Mouse (Mus musculus): ENCODE data around the gene Tradd. TPM values are rescaled to one million over a fixed set of nuclear protein-coding genes. Genes with fewer than 3 reads are reported as not detected.
"Not testable (repeated sequence)": the region's sequence is repeated elsewhere in the genome, so short reads cannot be mapped to it uniquely, and the experiment has no call there.

The Tradd gene
- total and polyA plus RNA-seq, 3 experiments = 12.5 to 30.0 (median 20.8) TPM

GRCm38 (mm10) chr8:105241016-105241415 lies 23.4 kb downstream of the Tradd start:
- Histone ChIP-seq H3K9me3 (replicated peaks) (no peaks in the 10 kb centered on the region), H3K36me3 (replicated peaks) (peaks cover 85% of the 10 kb centered on the region), H3K27me3 (ENCODE audit: insufficient read depth, low read length) (no peaks in the 10 kb centered on the region), H3K4me3 (ENCODE audit: low read depth, low read length) (no peak overlapping the region), H3K4me1 (ENCODE audit: insufficient read depth, low read depth, low read length) (peaks cover 12% of the 10 kb centered on the region)
- TF ChIP-seq POLR2AphosphoS5 (IDR thresholded peaks at IDR 0.05; ENCODE audit: insufficient replicate concordance, low read depth, low read length) = no peak
- TF ChIP-seq GATA1 (IDR thresholded peaks at IDR 0.05; ENCODE audit: borderline replicate concordance, low read length) = no peak
- TF ChIP-seq TAL1 (conservative IDR thresholded peaks at IDR 0.05; ENCODE audit: low read depth, low read length) = no peak
- TF ChIP-seq GATA2 (IDR thresholded peaks at IDR 0.05; ENCODE audit: borderline replicate concordance, low read depth, low read length) = no peak
- no peak for TF ChIP-seq CTCF (IDR thresholded peaks at IDR 0.05; ENCODE audit: low read depth, low read length)
- ATAC-seq (ENCODE audit: extremely low read depth, insufficient number of reproducible peaks, low FRiP score, poor library complexity, severe bottlenecking) (no peak), DNase-seq (ENCODE audit: low spot score) (no peak)

GRCm38 (mm10) chr8:105237442-105238142 lies 26.8 kb downstream of the Tradd start:
- no peak; the same call in 1 of the 2 replicates for ATAC-seq (ENCODE audit: extremely low read depth, insufficient number of reproducible peaks, low FRiP score, poor library complexity, severe bottlenecking)
- no peak for TF ChIP-seq TAL1 (conservative IDR thresholded peaks at IDR 0.05; ENCODE audit: low read depth, low read length)
- no peak for TF ChIP-seq POLR2AphosphoS5 (IDR thresholded peaks at IDR 0.05; ENCODE audit: insufficient replicate concordance, low read depth, low read length)
- TF ChIP-seq CTCF (IDR thresholded peaks at IDR 0.05; ENCODE audit: low read depth, low read length) = no peak
- TF ChIP-seq GATA1 (IDR thresholded peaks at IDR 0.05; ENCODE audit: borderline replicate concordance, low read length) = no peak
- TF ChIP-seq GATA2 (IDR thresholded peaks at IDR 0.05; ENCODE audit: borderline replicate concordance, low read depth, low read length) = no peak

GRCm38 (mm10) chr8:105235206-105235605 lies 29.2 kb downstream of the Tradd start:
- DNase-seq (ENCODE audit: low spot score) = no peak

More at GRCm38 (mm10) chr8:105237442-105238142, 26.8 kb downstream of the Tradd start:
- Histone ChIP-seq H3K4me3 (ENCODE audit: low read depth, low read length) (no peak overlapping the region; the same call in 1 of the 2 replicates), H3K36me3 (replicated peaks) (peaks cover 87% of the 10 kb centered on the region), H3K9me3 (replicated peaks) (no peaks in the 10 kb centered on the region), H3K4me1 (ENCODE audit: insufficient read depth, low read depth, low read length) (peaks cover 21% of the 10 kb centered on the region), H3K27me3 (ENCODE audit: insufficient read depth, low read length) (no peaks in the 10 kb centered on the region)
- no peak for DNase-seq (ENCODE audit: low spot score)

GRCm38 (mm10) chr8:105233126-105233935 lies 31.1 kb downstream of the Tradd start:
- no peak overlapping the region for H3K4me3 ChIP-seq (ENCODE audit: low read depth, low read length)
- H3K9me3 ChIP-seq (replicated peaks) = no peaks in the 10 kb centered on the region
- H3K4me1 ChIP-seq (ENCODE audit: insufficient read depth, low read depth, low read length) = peaks cover 38% of the 10 kb centered on the region
- no peak for DNase-seq (ENCODE audit: low spot score)
- no peak for ATAC-seq (ENCODE audit: extremely low read depth, insufficient number of reproducible peaks, low FRiP score, poor library complexity, severe bottlenecking)
- H3K36me3 ChIP-seq (replicated peaks) = peaks cover 82% of the 10 kb centered on the region
- TF ChIP-seq TAL1 (conservative IDR thresholded peaks at IDR 0.05; ENCODE audit: low read depth, low read length) = no peak
- no peak for TF ChIP-seq GATA1 (IDR thresholded peaks at IDR 0.05; ENCODE audit: borderline replicate concordance, low read length)
- no peak for TF ChIP-seq CTCF (IDR thresholded peaks at IDR 0.05; ENCODE audit: low read depth, low read length)
- no peaks in the 10 kb centered on the region for H3K27me3 ChIP-seq (ENCODE audit: insufficient read depth, low read length)

More at GRCm38 (mm10) chr8:105235206-105235605, 29.2 kb downstream of the Tradd start:
- H3K4me1 ChIP-seq (ENCODE audit: insufficient read depth, low read depth, low read length) = peaks cover 34% of the 10 kb centered on the region
- H3K36me3 ChIP-seq (replicated peaks) = peaks cover 83% of the 10 kb centered on the region
- H3K4me3 ChIP-seq (ENCODE audit: low read depth, low read length) = no peak overlapping the region
- no peaks in the 10 kb centered on the region for H3K27me3 ChIP-seq (ENCODE audit: insufficient read depth, low read length)
- H3K9me3 ChIP-seq (replicated peaks) = no peaks in the 10 kb centered on the region
- no peak for TF ChIP-seq TAL1 (conservative IDR thresholded peaks at IDR 0.05; ENCODE audit: low read depth, low read length)
- TF ChIP-seq GATA1 (IDR thresholded peaks at IDR 0.05; ENCODE audit: borderline replicate concordance, low read length) = no peak
- no peak for TF ChIP-seq GATA2 (IDR thresholded peaks at IDR 0.05; ENCODE audit: borderline replicate concordance, low read depth, low read length)
- no peak for TF ChIP-seq POLR2AphosphoS5 (IDR thresholded peaks at IDR 0.05; ENCODE audit: insufficient replicate concordance, low read depth, low read length)
- TF ChIP-seq CTCF (IDR thresholded peaks at IDR 0.05; ENCODE audit: low read depth, low read length) = no peak
- ATAC-seq (ENCODE audit: extremely low read depth, insufficient number of reproducible peaks, low FRiP score, poor library complexity, severe bottlenecking) = no peak

GRCm38 (mm10) chr8:105232321-105232693 lies 32.1 kb downstream of the Tradd start:
- peaks cover 36% of the 10 kb centered on the region for H3K4me1 ChIP-seq (ENCODE audit: insufficient read depth, low read depth, low read length)
- not testable (repeated sequence) for DNase-seq (ENCODE audit: low spot score); H3K9me3 ChIP-seq (replicated peaks); ATAC-seq (ENCODE audit: extremely low read depth, insufficient number of reproducible peaks, low FRiP score, poor library complexity, severe bottlenecking); H3K27me3 ChIP-seq (ENCODE audit: insufficient read depth, low read length); H3K4me3 ChIP-seq (ENCODE audit: low read depth, low read length)
- peaks cover 83% of the 10 kb centered on the region for H3K36me3 ChIP-seq (replicated peaks)

GRCm38 (mm10) chr8:105231503-105232320 lies 32.7 kb downstream of the Tradd start:
- ATAC-seq (ENCODE audit: extremely low read depth, insufficient number of reproducible peaks, low FRiP score, poor library complexity, severe bottlenecking) (no peak), DNase-seq (ENCODE audit: low spot score) (no peak)
- Histone ChIP-seq H3K36me3 (replicated peaks) (peaks cover 83% of the 10 kb centered on the region), H3K9me3 (replicated peaks) (no peaks in the 10 kb centered on the region), H3K27me3 (ENCODE audit: insufficient read depth, low read length) (no peaks in the 10 kb centered on the region), H3K4me3 (ENCODE audit: low read depth, low read length) (no peak overlapping the region), H3K4me1 (ENCODE audit: insufficient read depth, low read depth, low read length) (peaks cover 36% of the 10 kb centered on the region)
- TF ChIP-seq POLR2AphosphoS5 (IDR thresholded peaks at IDR 0.05; ENCODE audit: insufficient replicate concordance, low read depth, low read length) = no peak

All from G1E (cell line).